Mouse (Mus musculus) adipose tissue, adult 10 weeks (tissue): ENCODE data around the gene Dexi. TPM values are rescaled to one million over a fixed set of nuclear protein-coding genes. Genes with fewer than 3 reads are reported as not detected.

Experiments used
- polyA plus RNA-seq: library from polyadenylated mRNA; stranded (reverse); fragments of 350-450 nt; fragmentation: Illumina TruSeq; extraction: RNeasy Lipid Tissue Mini Kit (QIAGEN cat#74804); gene quantifications from one replicate; pipeline ENCODE4 v1.2.3, GENCODE M21; 2014; ENCODE audit warnings: low read depth, low replicate concordance

Dexi gene
- polyA plus RNA-seq, result 16.6 TPM

DNA sequence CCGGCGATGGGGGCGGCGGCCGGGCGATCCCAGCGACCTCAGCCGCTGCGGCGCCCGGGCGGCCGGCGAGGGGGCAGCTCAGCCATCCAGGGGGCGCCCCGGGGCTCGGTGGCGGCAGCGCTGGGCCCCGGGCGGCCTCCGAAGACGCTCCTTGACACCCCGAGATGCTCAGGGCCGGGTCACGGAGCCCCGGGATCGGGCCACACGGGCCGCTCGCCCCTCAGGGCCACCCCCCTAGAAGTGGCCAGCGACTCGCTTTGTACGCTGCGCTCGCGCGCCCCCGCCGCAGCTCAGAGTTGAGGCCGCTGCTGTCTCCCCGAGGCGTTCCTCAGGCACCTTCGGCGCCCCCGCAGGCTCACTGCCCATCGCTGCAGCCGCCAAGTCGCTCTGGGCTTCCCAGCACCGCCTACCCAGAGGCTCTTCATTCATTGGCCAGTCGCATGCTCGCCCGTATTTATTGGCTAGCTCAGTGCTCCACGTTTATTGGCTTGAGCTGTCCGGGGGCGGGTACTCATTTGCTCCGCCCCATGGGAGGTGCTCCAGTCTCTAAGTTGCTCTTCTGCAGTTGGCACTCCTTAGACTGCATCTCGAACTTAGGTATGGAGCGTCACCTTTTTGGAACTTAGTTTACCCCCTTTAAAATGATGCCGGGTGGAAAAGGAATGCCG is at the start of gene Dexi:
Gene Dexi, minus strand, starts transcription at position 357 of the 668 bp plus-strand sequence.

DNA sequence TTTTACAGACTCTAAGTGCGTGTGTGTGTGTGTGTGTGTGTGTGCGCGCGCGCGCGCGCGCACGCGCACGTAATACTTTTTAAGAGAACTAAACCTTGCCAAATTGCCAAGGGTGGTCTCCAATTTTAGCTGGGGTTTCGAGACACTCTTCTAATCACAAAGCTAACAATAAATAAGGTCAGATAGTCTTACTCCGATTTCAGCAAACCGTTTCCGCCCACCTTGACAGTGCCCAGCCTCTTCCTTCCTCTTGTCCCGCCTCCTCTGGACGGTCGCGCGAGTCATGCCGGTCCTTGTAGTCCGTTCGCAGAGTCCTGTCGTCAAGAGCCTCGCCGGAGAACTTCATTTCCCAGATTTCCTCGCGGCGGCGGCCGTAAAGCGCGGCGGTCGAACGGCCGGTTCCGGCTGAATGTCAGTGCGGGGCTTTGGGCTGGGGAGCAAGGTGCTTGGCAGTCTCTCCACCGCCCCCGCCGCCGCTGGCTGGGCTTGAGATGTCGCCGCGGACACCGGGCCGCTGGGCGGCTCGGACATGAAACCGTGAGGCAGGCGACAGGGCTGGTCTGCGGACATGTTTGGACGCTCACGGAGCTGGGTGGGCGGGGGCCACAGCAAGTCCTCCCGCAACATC is 2.3 kb upstream of the Dexi start, which contains the start of gene Clec16a:
Gene Clec16a, plus strand, starts transcription at position 345 of the 628 bp plus-strand sequence.

DNA sequence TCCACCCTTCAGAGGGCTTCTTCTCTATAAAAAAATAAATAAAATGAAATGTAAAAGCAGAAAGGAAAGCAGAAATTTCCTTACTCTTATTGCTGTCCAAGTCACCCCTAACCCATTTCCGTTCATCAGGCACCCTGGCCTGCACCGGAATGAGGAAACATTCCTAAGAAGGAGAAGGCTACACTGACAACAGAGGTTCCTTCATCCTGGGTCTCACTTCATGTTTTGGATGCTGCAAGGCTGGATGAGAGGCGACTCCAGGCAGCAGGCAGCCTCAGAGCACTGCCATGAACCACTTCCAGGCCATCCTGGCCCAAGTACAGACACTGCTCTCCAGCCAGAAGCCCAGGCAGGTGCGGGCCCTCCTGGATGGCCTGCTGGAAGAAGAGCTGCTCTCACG is 63.0 kb downstream of the Dexi start, which contains the start of gene Ciita:
Gene Ciita, plus strand, starts transcription at position 203 of the 400 bp plus-strand sequence.

Other genes with a start within 250 kb of the Dexi start
- gene Emp2, start 229.1 kb downstream of the Dexi start, polyA plus RNA-seq, result 29.0 TPM
- gene Tekt5, start 147.6 kb downstream of the Dexi start, polyA plus RNA-seq, result 2.8 TPM
- gene Nubp1, start 131.1 kb downstream of the Dexi start, polyA plus RNA-seq, result 17.7 TPM
- 1.4 TPM for gene Tvp23a, start 95.7 kb downstream of the Dexi start, polyA plus RNA-seq
- 3.9 TPM for gene Ciita, start 63.0 kb downstream of the Dexi start, polyA plus RNA-seq
- 15.9 TPM for gene Clec16a, start 2.3 kb upstream of the Dexi start, polyA plus RNA-seq
- 1.3 TPM for gene Socs1, start 242.5 kb upstream of the Dexi start, polyA plus RNA-seq
- 226 TPM for gene Tnp2, start 245.6 kb upstream of the Dexi start, polyA plus RNA-seq
- 18.0 TPM for gene Prm3, start 247.9 kb upstream of the Dexi start, polyA plus RNA-seq